Mouse (Mus musculus): ENCODE measurements around the gene Chd3. TPM values are rescaled to one million over a fixed set of nuclear protein-coding genes. Genes with fewer than 3 reads are reported as not detected.
A peak's percentile ranks its signal among the peaks of the same experiment; 100 is the strongest.

Gene Chd3
- polyA plus RNA-seq, 2 experiments, result 2.4 to 13.7 TPM

GRCm38 (mm10) chr11:69362021-69362420, 7.2 kb downstream of the Chd3 start:
- Histone ChIP-seq H3K36me3 (replicated peaks; ENCODE audit: control insufficient read depth, insufficient read depth, low read depth) (no peaks in the 10 kb centered on the region), H3K9me3 (ENCODE audit: control insufficient read depth, low read length) (no peaks in the 10 kb centered on the region), H3K4me3 (ENCODE audit: insufficient read depth in 1 of 2, low read depth in 2 of 2, low read length in 2 of 2) (no peak overlapping the region), H3K9ac (replicated peaks) (no peak overlapping the region), H3K27ac (no peak overlapping the region), H3K4me2 (ENCODE audit: low read depth) (no peak overlapping the region), H3K4me1 (replicated peaks; ENCODE audit: control insufficient read depth in 2 of 2, insufficient read depth in 2 of 2, low read length in 1 of 2) (peaks cover 8 to 9% of the 10 kb centered on the region in 2 experiments; a peak in 3 of 4 replicates), H3K27me3 (ENCODE audit: control insufficient read depth, insufficient read depth, low read length) (peaks cover 10% of the 10 kb centered on the region)
- WGBS (ENCODE audit: insufficient replicate concordance), result 73% methylated on average over 7 of the region's 7 CpGs
- ATAC-seq (ENCODE audit: insufficient read depth) (no peak), DNase-seq (ENCODE audit: low read depth in 3 of 3, low spot score in 3 of 3) (no peak)
- TF ChIP-seq EP300 (IDR thresholded peaks at IDR 0.05; ENCODE audit: low read depth) (no peak), CTCF (IDR thresholded peaks at IDR 0.05; ENCODE audit: low read depth) (no peak)

- Histone ChIP-seq H3K27ac (no peak overlapping the region), H3K9ac (replicated peaks) (no peak overlapping the region), H3K27me3 (ENCODE audit: control insufficient read depth, insufficient read depth, low read length) (no peaks in the 10 kb centered on the region), H3K4me3 (ENCODE audit: insufficient read depth in 1 of 2, low read depth in 2 of 2, low read length in 2 of 2) (no peak overlapping the region), H3K9me3 (ENCODE audit: control insufficient read depth, low read length) (no peaks in the 10 kb centered on the region), H3K4me1 (replicated peaks; ENCODE audit: control insufficient read depth in 2 of 2, insufficient read depth in 2 of 2, low read length in 1 of 2) (no peaks in the 10 kb centered on the region), H3K36me3 (replicated peaks; ENCODE audit: control insufficient read depth, insufficient read depth, low read depth) (no peaks in the 10 kb centered on the region), H3K4me2 (ENCODE audit: low read depth) (no peak overlapping the region)
- 79% methylated on average over 12 of the region's 12 CpGs for WGBS (ENCODE audit: insufficient replicate concordance)
- ATAC-seq (ENCODE audit: insufficient read depth) (no peak), DNase-seq (ENCODE audit: low read depth in 3 of 3, low spot score in 3 of 3) (no peak)
- TF ChIP-seq EP300 (IDR thresholded peaks at IDR 0.05; ENCODE audit: low read depth) (no peak), CTCF (IDR thresholded peaks at IDR 0.05; ENCODE audit: low read depth) (no peak)
These were observed 11.5 kb downstream of the Chd3 start for GRCm38 (mm10) chr11:69357690-69358089.

- Histone ChIP-seq H3K4me1 (replicated peaks; ENCODE audit: control insufficient read depth in 2 of 2, insufficient read depth in 2 of 2, low read length in 1 of 2) (no peaks in the 10 kb centered on the region), H3K27ac (no peak overlapping the region), H3K27me3 (ENCODE audit: control insufficient read depth, insufficient read depth, low read length) (no peaks in the 10 kb centered on the region), H3K4me2 (ENCODE audit: low read depth) (no peak overlapping the region), H3K9me3 (ENCODE audit: control insufficient read depth, low read length) (no peaks in the 10 kb centered on the region), H3K36me3 (replicated peaks; ENCODE audit: control insufficient read depth, insufficient read depth, low read depth) (no peaks in the 10 kb centered on the region), H3K9ac (replicated peaks) (no peak overlapping the region), H3K4me3 (ENCODE audit: insufficient read depth in 1 of 2, low read depth in 2 of 2, low read length in 2 of 2) (no peak overlapping the region)
- no peak for DNase-seq (ENCODE audit: low read depth in 3 of 3, low spot score in 3 of 3)
- TF ChIP-seq EP300 (IDR thresholded peaks at IDR 0.05; ENCODE audit: low read depth), result no peak
- no peak for TF ChIP-seq CTCF (IDR thresholded peaks at IDR 0.05; ENCODE audit: low read depth)
- no peak for ATAC-seq (ENCODE audit: insufficient read depth)
- WGBS (ENCODE audit: insufficient replicate concordance), result 83% methylated on average over 5 of the region's 5 CpGs
These were observed 12.7 kb downstream of the Chd3 start for GRCm38 (mm10) chr11:69356544-69356943.

- 85% methylated on average over 26 of the region's 26 CpGs for WGBS (ENCODE audit: insufficient replicate concordance)
- Histone ChIP-seq H3K4me1 (replicated peaks; ENCODE audit: control insufficient read depth in 2 of 2, insufficient read depth in 2 of 2, low read length in 1 of 2) (no peaks in the 10 kb centered on the region), H3K4me2 (ENCODE audit: low read depth) (no peak overlapping the region), H3K9me3 (ENCODE audit: control insufficient read depth, low read length) (no peaks in the 10 kb centered on the region), H3K36me3 (replicated peaks; ENCODE audit: control insufficient read depth, insufficient read depth, low read depth) (no peaks in the 10 kb centered on the region), H3K27ac (no peak overlapping the region), H3K27me3 (ENCODE audit: control insufficient read depth, insufficient read depth, low read length) (peaks cover 2% of the 10 kb centered on the region), H3K9ac (replicated peaks) (no peak overlapping the region), H3K4me3 (ENCODE audit: insufficient read depth in 1 of 2, low read depth in 2 of 2, low read length in 2 of 2) (no peak overlapping the region)
- DNase-seq (ENCODE audit: low read depth in 3 of 3, low spot score in 3 of 3) (no peak), ATAC-seq (ENCODE audit: insufficient read depth) (no peak)
- TF ChIP-seq CTCF (IDR thresholded peaks at IDR 0.05; ENCODE audit: low read depth) (no peak), EP300 (IDR thresholded peaks at IDR 0.05; ENCODE audit: low read depth) (no peak)
These were observed 22.8 kb downstream of the Chd3 start for GRCm38 (mm10) chr11:69346441-69346840.

- Histone ChIP-seq H3K9me3 (ENCODE audit: control insufficient read depth, low read length) (no peaks in the 10 kb centered on the region), H3K4me2 (ENCODE audit: low read depth) (peak within 1 kb of the TSS; percentile 77), H3K4me1 (replicated peaks; ENCODE audit: control insufficient read depth in 2 of 2, insufficient read depth in 2 of 2, low read length in 1 of 2) (peaks cover 3 to 6% of the 10 kb centered on the region in 2 experiments), H3K27me3 (ENCODE audit: control insufficient read depth, insufficient read depth, low read length) (peaks cover 32% of the 10 kb centered on the region), H3K36me3 (replicated peaks; ENCODE audit: control insufficient read depth, insufficient read depth, low read depth) (no peaks in the 10 kb centered on the region), H3K27ac (no peak within 1 kb of the TSS), H3K9ac (replicated peaks) (0 out of 2 replicates have a peak within 1 kb of the TSS, but pooled peaks have one; percentile 7), H3K4me3 (ENCODE audit: insufficient read depth in 1 of 2, low read depth in 2 of 2, low read length in 2 of 2) (peak within 1 kb of the TSS; percentile 41 to 51)
- no peak for TF ChIP-seq CTCF (IDR thresholded peaks at IDR 0.05; ENCODE audit: low read depth)
- no peak for TF ChIP-seq EP300 (IDR thresholded peaks at IDR 0.05; ENCODE audit: low read depth)
- no peak for DNase-seq (ENCODE audit: low read depth in 3 of 3, low spot score in 3 of 3)
- WGBS (ENCODE audit: insufficient replicate concordance), result 3% methylated on average over 98 of the region's 99 CpGs
- peak; percentile 59; the same call in 1 of the 2 replicates for ATAC-seq (ENCODE audit: insufficient read depth)
These were observed 28.8 kb downstream of the Chd3 start, which contains the start of gene Rnf227 for GRCm38 (mm10) chr11:69340161-69341131. Gene Rnf227 (plus strand): TSS chr11:69340461.

Measured in liver, embryonic 14.5 days (tissue).